Comparison of ENCODE assay signal across 8 mouse cellular contexts in genomic region chr11:86807505-86807989, GRCm38 (mm10). TPM values are rescaled to one million over a fixed set of nuclear protein-coding genes. Genes with fewer than 3 reads are reported as not detected.
DNase-seq lines count a peak whose midpoint lies in the region; ATAC-seq lines count a peak whose summit lies in the region.

Gene Dhx40, minus strand, starts transcription at chr11:86807746.

- DNase-seq in adipocyte (ENCODE audit: low spot score), result peak; percentile 69
- DNase-seq in embryo, embryonic 10 days (ENCODE audit: low spot score), result peak; percentile 96
- DNase-seq in gastrocnemius, postnatal 14 days, result peak; percentile 94
- peak; percentile 92 to 97 for DNase-seq in left cerebral cortex, postnatal 10 days (ENCODE audit: extremely low spot score in 1 of 2, low spot score in 2 of 2)
- peak; percentile 92 for DNase-seq in right cerebral cortex, postnatal 25 days
- DNase-seq in urinary bladder, postnatal 4 days (ENCODE audit: low spot score in 2 of 2), result peak; percentile 88 to 94

- intact Hi-C loops in gastrocnemius, postnatal 14 days (cut with DNase I; ENCODE audit: low total_unique reads), result no loop called here
- intact Hi-C loops in left cerebral cortex, postnatal 10 days (cut with DNase I), result loop anchor here (5.0 kb wide), 1 partner anchor 185 kb away; the partner anchor contains the start of gene Ypel2

- ATAC-seq in inflammation-experienced regulatory T-cells, adult 6 months, result peak; percentile 94
- ATAC-seq in megakaryocyte-erythroid progenitor cell, adult 5-6 weeks (replicated peaks; ENCODE audit: low FRiP score, low TSS enrichment, poor library complexity, severe bottlenecking), result peak; percentile 98

RNA-seq across cellular contexts. Expression of gene Dhx40, which starts in this region (rescaled TPM):
- total RNA-seq in gastrocnemius, postnatal 14 days (2021), result 10 to 100 TPM; 11.8 to 12.1 TPM
- 10 to 100 TPM; 13.2 to 26.8 (median 14.3) TPM for polyA plus RNA-seq in inflammation-experienced regulatory T-cells, adult 6 months (2017; shearing (Covaris generic))
- total RNA-seq in left cerebral cortex, postnatal 10 days (2021), result 10 to 100 TPM; 20.9 to 21.3 TPM
- total RNA-seq in megakaryocyte-erythroid progenitor cell, adult 5-6 weeks (2014; fragmentation: Nextera tagmentation), result 14.4 and 15.2 TPM in 2 replicates
- total RNA-seq in megakaryocyte-erythroid progenitor cell, adult 5-6 weeks (2017), result 26.2 and 26.7 TPM in 2 replicates

Comparison
In these comparisons a context has a peak if more than half of its experiments do, and no peak if none do; other contexts are left out.
1. Peak in every context shown above with its lines: DNase-seq and ATAC-seq.